Mouse (Mus musculus): ENCODE data around the gene Hacd2. TPM values are rescaled to one million over a fixed set of nuclear protein-coding genes. Genes with fewer than 3 reads are reported as not detected.

Gene Hacd2
- polyA plus RNA-seq, 1 experiment from 2014 or later, result 49.1 TPM

DNA sequence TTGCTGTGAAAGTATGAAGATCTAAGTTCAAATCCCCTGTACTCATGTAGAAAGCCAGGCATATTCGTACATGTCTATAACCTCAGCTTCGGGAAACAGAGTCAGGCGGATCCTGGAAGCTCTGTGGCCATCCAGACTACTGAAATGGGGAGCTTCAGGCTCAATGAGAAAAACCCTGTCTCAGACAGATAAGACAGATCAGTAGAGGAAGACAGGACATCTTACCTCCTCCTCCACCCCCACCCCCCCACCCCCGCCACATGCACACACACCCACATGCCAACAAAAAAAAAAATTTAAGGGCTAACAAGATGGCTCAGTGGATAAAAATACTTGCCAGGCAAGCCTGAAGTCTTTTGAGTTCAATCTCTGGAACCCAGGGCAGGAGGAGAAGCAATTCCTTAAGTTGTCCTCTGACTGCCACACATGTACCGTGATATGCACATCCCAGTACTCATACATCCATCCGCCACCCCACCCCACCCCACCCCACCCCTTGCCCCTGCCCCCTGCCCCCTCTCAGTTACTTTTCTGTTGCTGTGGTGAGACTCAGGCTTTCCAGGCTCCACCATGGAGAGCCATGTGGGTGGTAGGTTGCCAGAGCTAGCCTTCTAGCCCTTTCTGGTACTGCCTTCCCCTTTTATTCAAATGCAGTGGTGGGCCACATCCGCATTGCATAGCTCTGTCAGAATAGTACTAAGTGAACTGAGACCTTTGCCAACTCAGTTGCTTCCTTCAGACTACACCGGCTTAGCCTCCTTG is 32.4 kb downstream of the Hacd2 start:
- H3K9me3 ChIP-seq (ENCODE audit: control insufficient read depth, low read length), result no peaks in the 10 kb centered on the region
- no peak overlapping the region for H3K4me2 ChIP-seq
- peaks cover 12% of the 10 kb centered on the region for H3K4me1 ChIP-seq (replicated peaks; ENCODE audit: control insufficient read depth, insufficient read depth, low read length)
- no peaks in the 10 kb centered on the region for H3K27me3 ChIP-seq (replicated peaks; ENCODE audit: control insufficient read depth, insufficient read depth, low read length)
- DNase-seq (ENCODE audit: low spot score) (no peak), ATAC-seq (replicated peaks; ENCODE audit: low FRiP score) (peak; percentile 89)
- WGBS, result 62% methylated on average over 8 of the region's 8 CpGs
- no peak overlapping the region for H3K9ac ChIP-seq (ENCODE audit: low read depth, low read length)
- no peak overlapping the region for H3K4me3 ChIP-seq (ENCODE audit: low read depth, low read length)
- H3K36me3 ChIP-seq (ENCODE audit: control insufficient read depth, insufficient read depth, low read length), result no peaks in the 10 kb centered on the region
- H3K27ac ChIP-seq (ENCODE audit: low read depth, low read length), result peak overlapping the region; percentile 22; the same call in 1 of the 2 replicates

DNA sequence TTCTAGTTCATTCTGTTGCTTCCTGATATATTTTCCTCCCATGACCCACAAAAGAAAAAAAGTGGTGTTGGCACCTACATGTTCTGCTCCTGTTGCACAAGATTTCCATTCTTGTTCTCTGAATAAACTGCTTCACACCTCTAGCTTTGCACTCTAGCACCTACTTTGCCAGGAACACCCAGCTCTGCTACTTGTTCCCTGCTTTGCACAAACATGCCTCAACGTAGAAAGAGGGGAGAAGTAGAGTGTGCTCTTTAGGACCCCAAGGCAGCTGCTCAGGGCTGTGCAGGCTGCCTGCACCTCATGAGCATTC is 32.9 kb downstream of the Hacd2 start:
- Histone ChIP-seq H3K27me3 (replicated peaks; ENCODE audit: control insufficient read depth, insufficient read depth, low read length) (no peaks in the 10 kb centered on the region), H3K9me3 (ENCODE audit: control insufficient read depth, low read length) (no peaks in the 10 kb centered on the region), H3K4me2 (no peak overlapping the region), H3K9ac (ENCODE audit: low read depth, low read length) (no peak overlapping the region), H3K36me3 (ENCODE audit: control insufficient read depth, insufficient read depth, low read length) (no peaks in the 10 kb centered on the region), H3K4me3 (ENCODE audit: low read depth, low read length) (no peak overlapping the region), H3K27ac (ENCODE audit: low read depth, low read length) (peak overlapping the region; percentile 22; the same call in 1 of the 2 replicates), H3K4me1 (replicated peaks; ENCODE audit: control insufficient read depth, insufficient read depth, low read length) (peaks cover 12% of the 10 kb centered on the region)
- ATAC-seq (replicated peaks; ENCODE audit: low FRiP score), result no peak
- DNase-seq (ENCODE audit: low spot score), result no peak
- 80% methylated on average over 1 of the region's 1 CpGs for WGBS

DNA sequence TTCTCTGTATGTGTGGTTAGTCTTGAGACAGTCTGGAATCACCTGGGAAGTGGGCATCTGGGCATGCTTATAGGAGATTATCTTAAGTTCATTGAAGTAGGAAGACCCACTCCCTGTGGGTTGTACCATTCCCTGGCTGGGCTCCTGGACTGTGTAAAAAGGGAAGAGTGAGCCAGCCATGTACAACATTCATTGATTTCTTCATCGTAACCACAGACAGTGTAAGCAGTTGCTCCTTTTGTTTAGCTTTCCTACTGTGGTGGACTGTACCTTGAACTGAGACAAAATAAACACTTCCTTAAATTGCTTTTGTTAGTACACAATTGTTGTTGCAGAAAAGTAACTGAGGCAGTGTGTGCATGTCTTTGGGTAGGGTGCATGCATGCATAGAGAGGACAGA is 33.6 kb downstream of the Hacd2 start:
- H3K9ac ChIP-seq (ENCODE audit: low read depth, low read length), result no peak overlapping the region
- ATAC-seq (replicated peaks; ENCODE audit: low FRiP score), result no peak
- DNase-seq (ENCODE audit: low spot score), result no peak
- no peak overlapping the region for H3K4me2 ChIP-seq
- no peak overlapping the region for H3K27ac ChIP-seq (ENCODE audit: low read depth, low read length)
- WGBS, result 82% methylated on average over 1 of the region's 1 CpGs
- no peaks in the 10 kb centered on the region for H3K9me3 ChIP-seq (ENCODE audit: control insufficient read depth, low read length)
- no peaks in the 10 kb centered on the region for H3K27me3 ChIP-seq (replicated peaks; ENCODE audit: control insufficient read depth, insufficient read depth, low read length)
- H3K36me3 ChIP-seq (ENCODE audit: control insufficient read depth, insufficient read depth, low read length), result no peaks in the 10 kb centered on the region
- H3K4me3 ChIP-seq (ENCODE audit: low read depth, low read length), result no peak overlapping the region
- H3K4me1 ChIP-seq (replicated peaks; ENCODE audit: control insufficient read depth, insufficient read depth, low read length), result peaks cover 12% of the 10 kb centered on the region

DNA sequence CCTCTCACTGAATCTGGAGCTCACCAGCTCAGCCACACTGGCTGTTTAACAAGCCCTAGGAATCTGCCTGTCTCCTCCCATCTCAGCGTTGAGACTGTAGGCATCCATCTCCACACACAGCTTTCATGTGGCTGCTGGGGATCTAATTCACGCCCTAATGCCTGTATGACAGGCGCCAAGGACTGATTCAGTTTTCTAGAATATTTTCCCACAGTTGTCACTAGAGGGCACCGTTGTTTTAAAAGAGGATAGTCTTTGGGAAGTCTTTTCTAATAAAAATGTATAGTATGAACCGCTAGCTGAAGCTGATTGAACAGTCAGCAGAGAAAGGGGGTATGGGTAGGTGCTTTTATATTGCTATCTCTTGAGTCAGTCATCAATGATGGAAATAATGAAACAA is 34.1 kb downstream of the Hacd2 start:
- H3K4me3 ChIP-seq (ENCODE audit: low read depth, low read length), result no peak overlapping the region
- ATAC-seq (replicated peaks; ENCODE audit: low FRiP score) (0 out of 2 replicates have a peak, but pooled peaks have one; percentile 32), DNase-seq (ENCODE audit: low spot score) (no peak)
- WGBS, result 43% methylated on average over 5 of the region's 5 CpGs
- no peaks in the 10 kb centered on the region for H3K27me3 ChIP-seq (replicated peaks; ENCODE audit: control insufficient read depth, insufficient read depth, low read length)
- no peak overlapping the region for H3K9ac ChIP-seq (ENCODE audit: low read depth, low read length)
- no peaks in the 10 kb centered on the region for H3K36me3 ChIP-seq (ENCODE audit: control insufficient read depth, insufficient read depth, low read length)
- no peak overlapping the region for H3K4me2 ChIP-seq
- peaks cover 8% of the 10 kb centered on the region for H3K4me1 ChIP-seq (replicated peaks; ENCODE audit: control insufficient read depth, insufficient read depth, low read length)
- no peak overlapping the region for H3K27ac ChIP-seq (ENCODE audit: low read depth, low read length)
- no peaks in the 10 kb centered on the region for H3K9me3 ChIP-seq (ENCODE audit: control insufficient read depth, low read length)

DNA sequence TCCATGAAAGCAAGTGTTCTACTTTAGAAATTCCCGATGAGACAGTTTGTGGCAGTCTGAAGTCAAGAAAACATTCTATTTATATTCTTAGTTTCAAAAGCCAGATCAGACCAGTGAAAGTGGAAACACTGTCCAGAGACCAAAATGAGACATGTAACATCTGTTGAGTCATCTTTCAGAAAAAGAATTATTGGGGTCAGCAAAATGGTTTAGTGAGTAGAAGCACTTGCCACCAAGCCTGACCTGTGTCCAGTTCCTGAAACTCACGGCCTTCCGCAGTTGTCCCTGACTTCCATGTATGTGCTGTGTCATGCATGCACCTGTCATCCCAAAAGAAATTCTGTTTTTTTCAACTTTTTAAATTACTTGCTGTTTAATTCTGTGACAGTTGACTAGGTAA is 34.6 kb downstream of the Hacd2 start:
- peaks cover 8% of the 10 kb centered on the region for H3K4me1 ChIP-seq (replicated peaks; ENCODE audit: control insufficient read depth, insufficient read depth, low read length)
- H3K27ac ChIP-seq (ENCODE audit: low read depth, low read length), result no peak overlapping the region
- no peaks in the 10 kb centered on the region for H3K27me3 ChIP-seq (replicated peaks; ENCODE audit: control insufficient read depth, insufficient read depth, low read length)
- no peaks in the 10 kb centered on the region for H3K9me3 ChIP-seq (ENCODE audit: control insufficient read depth, low read length)
- H3K9ac ChIP-seq (ENCODE audit: low read depth, low read length), result no peak overlapping the region
- 83% methylated on average over 3 of the region's 3 CpGs for WGBS
- ATAC-seq (replicated peaks; ENCODE audit: low FRiP score) (no peak), DNase-seq (ENCODE audit: low spot score) (no peak)
- no peak overlapping the region for H3K4me2 ChIP-seq
- no peak overlapping the region for H3K4me3 ChIP-seq (ENCODE audit: low read depth, low read length)
- no peaks in the 10 kb centered on the region for H3K36me3 ChIP-seq (ENCODE audit: control insufficient read depth, insufficient read depth, low read length)

DNA sequence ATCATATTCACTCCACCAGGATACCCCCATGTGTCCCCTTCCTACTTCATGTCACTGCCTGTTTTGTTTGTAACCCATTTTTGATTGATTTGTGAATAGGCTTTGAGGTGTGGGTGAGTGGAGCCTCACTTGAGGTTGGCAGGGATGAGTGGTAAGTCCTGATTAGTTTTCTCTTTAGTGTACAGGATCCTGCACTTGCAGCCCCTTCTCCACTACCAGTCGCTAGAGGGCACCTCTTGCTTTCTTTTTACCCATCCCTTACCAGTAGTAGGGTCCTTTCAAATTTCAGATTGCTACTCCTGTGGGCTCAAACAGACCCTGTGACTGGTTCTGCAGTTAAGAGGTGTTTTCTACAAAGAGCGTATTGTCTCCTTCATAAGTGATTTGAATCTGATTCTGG is 38.8 kb downstream of the Hacd2 start:
- WGBS, result 50% methylated on average over 2 of the region's 2 CpGs
- Histone ChIP-seq H3K36me3 (ENCODE audit: control insufficient read depth, insufficient read depth, low read length) (peaks cover 4% of the 10 kb centered on the region; the same call in 1 of the 2 replicates), H3K4me3 (ENCODE audit: low read depth, low read length) (no peak overlapping the region), H3K4me2 (no peak overlapping the region), H3K9me3 (ENCODE audit: control insufficient read depth, low read length) (no peaks in the 10 kb centered on the region), H3K9ac (ENCODE audit: low read depth, low read length) (no peak overlapping the region), H3K27me3 (replicated peaks; ENCODE audit: control insufficient read depth, insufficient read depth, low read length) (no peaks in the 10 kb centered on the region), H3K27ac (ENCODE audit: low read depth, low read length) (no peak overlapping the region), H3K4me1 (replicated peaks; ENCODE audit: control insufficient read depth, insufficient read depth, low read length) (no peaks in the 10 kb centered on the region)
- DNase-seq (ENCODE audit: low spot score) (no peak), ATAC-seq (replicated peaks; ENCODE audit: low FRiP score) (no peak)

DNA sequence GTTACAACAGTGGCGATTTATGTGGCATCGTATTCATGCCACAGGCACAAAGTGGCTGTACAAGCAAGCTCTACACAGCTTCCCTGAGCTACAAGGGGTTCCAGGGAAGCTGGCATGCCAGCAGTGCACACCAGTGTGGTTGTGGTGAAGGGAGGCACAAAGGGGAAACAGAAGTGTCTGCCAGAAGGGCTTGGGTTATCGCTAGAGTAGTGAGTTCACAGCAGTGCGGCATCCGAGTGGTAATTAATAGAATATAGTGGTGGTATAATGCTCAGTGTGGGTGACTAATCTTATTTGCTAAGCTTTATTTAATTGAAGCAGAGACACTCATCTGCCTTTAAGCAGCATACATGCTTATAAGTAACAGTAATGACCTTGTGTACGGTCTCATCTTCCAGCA is 43.5 kb downstream of the Hacd2 start:
- H3K27ac ChIP-seq (ENCODE audit: low read depth, low read length), result no peak overlapping the region
- H3K27me3 ChIP-seq (replicated peaks; ENCODE audit: control insufficient read depth, insufficient read depth, low read length), result no peaks in the 10 kb centered on the region
- H3K9me3 ChIP-seq (ENCODE audit: control insufficient read depth, low read length), result no peaks in the 10 kb centered on the region
- peaks cover 4% of the 10 kb centered on the region; the same call in 1 of the 2 replicates for H3K36me3 ChIP-seq (ENCODE audit: control insufficient read depth, insufficient read depth, low read length)
- no peak overlapping the region for H3K4me3 ChIP-seq (ENCODE audit: low read depth, low read length)
- WGBS, result 88% methylated on average over 6 of the region's 6 CpGs
- no peak overlapping the region for H3K4me2 ChIP-seq
- H3K4me1 ChIP-seq (replicated peaks; ENCODE audit: control insufficient read depth, insufficient read depth, low read length), result no peaks in the 10 kb centered on the region
- no peak for DNase-seq (ENCODE audit: low spot score)
- no peak overlapping the region for H3K9ac ChIP-seq (ENCODE audit: low read depth, low read length)
- ATAC-seq (replicated peaks; ENCODE audit: low FRiP score), result no peak

DNA sequence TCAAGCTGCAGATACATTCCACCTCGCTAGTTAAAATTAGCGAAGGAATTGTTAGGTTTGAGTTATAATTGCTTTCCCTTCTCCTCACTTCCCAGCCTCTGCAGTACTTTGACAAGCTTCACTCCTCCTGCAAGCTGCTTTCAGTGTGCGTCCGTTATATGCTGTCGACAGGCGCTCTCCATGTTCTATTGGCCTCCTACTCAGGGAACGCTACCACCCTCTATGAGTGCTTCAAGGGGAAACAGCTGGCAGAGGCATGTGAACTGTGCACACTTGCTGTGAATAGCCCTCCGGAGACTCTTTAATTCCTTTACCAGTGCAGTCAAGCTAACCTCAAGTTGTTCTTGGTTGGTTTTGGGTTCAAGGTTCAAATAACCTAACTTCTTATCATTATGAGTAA is 44.9 kb downstream of the Hacd2 start:
- peaks cover 4% of the 10 kb centered on the region; the same call in 1 of the 2 replicates for H3K36me3 ChIP-seq (ENCODE audit: control insufficient read depth, insufficient read depth, low read length)
- 87% methylated on average over 8 of the region's 8 CpGs for whole genome bisulfite sequencing
- H3K27me3 ChIP-seq (replicated peaks; ENCODE audit: control insufficient read depth, insufficient read depth, low read length), result no peaks in the 10 kb centered on the region
- H3K27ac ChIP-seq (ENCODE audit: low read depth, low read length), result no peak overlapping the region
- no peaks in the 10 kb centered on the region for H3K4me1 ChIP-seq (replicated peaks; ENCODE audit: control insufficient read depth, insufficient read depth, low read length)
- H3K9me3 ChIP-seq (ENCODE audit: control insufficient read depth, low read length), result no peaks in the 10 kb centered on the region
- ATAC-seq (replicated peaks; ENCODE audit: low FRiP score) (no peak), DNase-seq (ENCODE audit: low spot score) (no peak)
- H3K4me2 ChIP-seq, result no peak overlapping the region
- no peak overlapping the region for H3K4me3 ChIP-seq (ENCODE audit: low read depth, low read length)
- no peak overlapping the region for H3K9ac ChIP-seq (ENCODE audit: low read depth, low read length)

DNA sequence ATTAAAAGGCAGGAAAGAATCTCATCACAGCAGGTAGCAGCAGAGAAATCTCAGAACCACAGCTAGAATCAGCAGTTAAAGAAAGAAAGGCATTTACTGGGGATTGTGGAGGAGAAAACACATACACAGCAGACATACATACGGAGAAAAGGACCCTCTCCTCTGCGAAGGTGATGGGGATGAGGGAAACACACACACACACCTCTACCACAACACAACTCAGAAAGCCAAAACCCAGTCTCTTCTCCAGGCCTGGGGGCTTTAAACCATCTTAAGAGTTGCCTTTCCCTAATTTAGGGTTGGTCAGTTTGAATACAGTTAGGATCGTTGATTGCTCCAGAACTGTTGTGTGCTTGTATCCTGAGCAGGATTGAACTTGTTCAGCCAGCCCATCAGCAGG is 45.4 kb downstream of the Hacd2 start:
- no peak overlapping the region for H3K4me2 ChIP-seq
- no peak for DNase-seq (ENCODE audit: low spot score)
- no peaks in the 10 kb centered on the region for H3K4me1 ChIP-seq (replicated peaks; ENCODE audit: control insufficient read depth, insufficient read depth, low read length)
- no peak overlapping the region for H3K4me3 ChIP-seq (ENCODE audit: low read depth, low read length)
- no peak for ATAC-seq (replicated peaks; ENCODE audit: low FRiP score)
- WGBS, result 86% methylated on average over 3 of the region's 3 CpGs
- H3K36me3 ChIP-seq (ENCODE audit: control insufficient read depth, insufficient read depth, low read length), result no peaks in the 10 kb centered on the region
- H3K27me3 ChIP-seq (replicated peaks; ENCODE audit: control insufficient read depth, insufficient read depth, low read length), result no peaks in the 10 kb centered on the region
- no peak overlapping the region for H3K27ac ChIP-seq (ENCODE audit: low read depth, low read length)
- H3K9ac ChIP-seq (ENCODE audit: low read depth, low read length), result no peak overlapping the region
- H3K9me3 ChIP-seq (ENCODE audit: control insufficient read depth, low read length), result no peaks in the 10 kb centered on the region

Data from liver, embryonic 11.5 days (tissue).